Mouse (Mus musculus): ENCODE results near the gene Rhbdl1. TPM values are rescaled to one million over a fixed set of nuclear protein-coding genes. Genes with fewer than 3 reads are reported as not detected.
A peak's percentile ranks its signal among the peaks of the same experiment; 100 is the strongest.
"Not testable (repeated sequence)": the region's sequence is repeated elsewhere in the genome, so short reads cannot be mapped to it uniquely, and the experiment has no call there.

Rhbdl1 gene
- polyA plus RNA-seq, 1 experiment: 2.1 TPM

GRCm38 (mm10) chr17:25872676-25873075 lies 35.6 kb upstream of the Rhbdl1 start:
- H3K27me3 ChIP-seq (ENCODE audit: control insufficient read depth, insufficient read depth, low read length): no peaks in the 10 kb centered on the region
- no peak overlapping the region; the same call in 1 of the 2 replicates for H3K27ac ChIP-seq (ENCODE audit: control insufficient read depth, insufficient read depth, low read depth, low read length)
- TF ChIP-seq POLR2A (IDR thresholded peaks at IDR 0.05; ENCODE audit: control insufficient read depth, low read depth, low read length) (no peak), CTCF (IDR thresholded peaks at IDR 0.05; ENCODE audit: control insufficient read depth, insufficient read depth, insufficient replicate concordance, low read depth, low read length) (no peak)
- peaks cover 27% of the 10 kb centered on the region for H3K4me1 ChIP-seq (ENCODE audit: control insufficient read depth, insufficient read depth, low read length)
- no peak overlapping the region for H3K4me3 ChIP-seq (ENCODE audit: control insufficient read depth, low read depth, low read length)
- no peaks in the 10 kb centered on the region for H3K36me3 ChIP-seq (ENCODE audit: control insufficient read depth, insufficient read depth, low read length)

- not testable (repeated sequence) for H3K36me3 ChIP-seq (ENCODE audit: control insufficient read depth, insufficient read depth, low read length); H3K4me3 ChIP-seq (ENCODE audit: control insufficient read depth, low read depth, low read length); H3K27ac ChIP-seq (ENCODE audit: control insufficient read depth, insufficient read depth, low read depth, low read length); H3K27me3 ChIP-seq (ENCODE audit: control insufficient read depth, insufficient read depth, low read length)
- peaks cover 27% of the 10 kb centered on the region for H3K4me1 ChIP-seq (ENCODE audit: control insufficient read depth, insufficient read depth, low read length)
These were observed 34.5 kb upstream of the Rhbdl1 start for GRCm38 (mm10) chr17:25871566-25871965.

GRCm38 (mm10) chr17:25869954-25870353 lies 32.9 kb upstream of the Rhbdl1 start:
- Histone ChIP-seq H3K4me1 (ENCODE audit: control insufficient read depth, insufficient read depth, low read length) (peaks cover 21% of the 10 kb centered on the region), H3K27ac (ENCODE audit: control insufficient read depth, insufficient read depth, low read depth, low read length) (no peak overlapping the region), H3K36me3 (ENCODE audit: control insufficient read depth, insufficient read depth, low read length) (no peaks in the 10 kb centered on the region), H3K27me3 (ENCODE audit: control insufficient read depth, insufficient read depth, low read length) (no peaks in the 10 kb centered on the region), H3K4me3 (ENCODE audit: control insufficient read depth, low read depth, low read length) (no peak overlapping the region)
- TF ChIP-seq CTCF (IDR thresholded peaks at IDR 0.05; ENCODE audit: control insufficient read depth, insufficient read depth, insufficient replicate concordance, low read depth, low read length) (no peak), POLR2A (IDR thresholded peaks at IDR 0.05; ENCODE audit: control insufficient read depth, low read depth, low read length) (no peak)

GRCm38 (mm10) chr17:25869498-25869897 lies 32.4 kb upstream of the Rhbdl1 start:
- Histone ChIP-seq H3K27me3 (ENCODE audit: control insufficient read depth, insufficient read depth, low read length) (no peaks in the 10 kb centered on the region), H3K4me3 (ENCODE audit: control insufficient read depth, low read depth, low read length) (no peak overlapping the region), H3K36me3 (ENCODE audit: control insufficient read depth, insufficient read depth, low read length) (no peaks in the 10 kb centered on the region), H3K27ac (ENCODE audit: control insufficient read depth, insufficient read depth, low read depth, low read length) (no peak overlapping the region), H3K4me1 (ENCODE audit: control insufficient read depth, insufficient read depth, low read length) (peaks cover 17% of the 10 kb centered on the region)
- TF ChIP-seq POLR2A (IDR thresholded peaks at IDR 0.05; ENCODE audit: control insufficient read depth, low read depth, low read length) (no peak), CTCF (IDR thresholded peaks at IDR 0.05; ENCODE audit: control insufficient read depth, insufficient read depth, insufficient replicate concordance, low read depth, low read length) (no peak)

- peak within 1 kb of the TSS; percentile 80 for H3K4me3 ChIP-seq (ENCODE audit: control insufficient read depth, low read depth, low read length)
- peaks cover 12% of the 10 kb centered on the region for H3K4me1 ChIP-seq (ENCODE audit: control insufficient read depth, insufficient read depth, low read length)
- no peaks in the 10 kb centered on the region for H3K27me3 ChIP-seq (ENCODE audit: control insufficient read depth, insufficient read depth, low read length)
- H3K36me3 ChIP-seq (ENCODE audit: control insufficient read depth, insufficient read depth, low read length): no peaks in the 10 kb centered on the region
- no peak for TF ChIP-seq CTCF (IDR thresholded peaks at IDR 0.05; ENCODE audit: control insufficient read depth, insufficient read depth, insufficient replicate concordance, low read depth, low read length)
- TF ChIP-seq POLR2A (IDR thresholded peaks at IDR 0.05; ENCODE audit: control insufficient read depth, low read depth, low read length): peak; percentile 43; the same call in 1 of the 2 replicates
- peak within 1 kb of the TSS; percentile 73 for H3K27ac ChIP-seq (ENCODE audit: control insufficient read depth, insufficient read depth, low read depth, low read length)
These were observed 31.6 kb upstream of the Rhbdl1 start, which contains the start of gene Mcrip2 for GRCm38 (mm10) chr17:25868601-25869191. Mcrip2 (minus strand) TSS chr17:25868764.

GRCm38 (mm10) chr17:25867836-25868600 lies 30.9 kb upstream of the Rhbdl1 start:
- no peak for TF ChIP-seq POLR2A (IDR thresholded peaks at IDR 0.05; ENCODE audit: control insufficient read depth, low read depth, low read length)
- no peak for TF ChIP-seq CTCF (IDR thresholded peaks at IDR 0.05; ENCODE audit: control insufficient read depth, insufficient read depth, insufficient replicate concordance, low read depth, low read length)
- peak overlapping the region; percentile 80 for H3K4me3 ChIP-seq (ENCODE audit: control insufficient read depth, low read depth, low read length)
- peak overlapping the region; percentile 73 for H3K27ac ChIP-seq (ENCODE audit: control insufficient read depth, insufficient read depth, low read depth, low read length)

GRCm38 (mm10) chr17:25867509-25867835 lies 30.4 kb upstream of the Rhbdl1 start:
- peak overlapping the region; percentile 80 for H3K4me3 ChIP-seq (ENCODE audit: control insufficient read depth, low read depth, low read length)
- H3K36me3 ChIP-seq (ENCODE audit: control insufficient read depth, insufficient read depth, low read length): no peaks in the 10 kb centered on the region
- H3K27ac ChIP-seq (ENCODE audit: control insufficient read depth, insufficient read depth, low read depth, low read length): peak overlapping the region; percentile 73
- no peaks in the 10 kb centered on the region for H3K27me3 ChIP-seq (ENCODE audit: control insufficient read depth, insufficient read depth, low read length)
- TF ChIP-seq CTCF (IDR thresholded peaks at IDR 0.05; ENCODE audit: control insufficient read depth, insufficient read depth, insufficient replicate concordance, low read depth, low read length) (no peak), POLR2A (IDR thresholded peaks at IDR 0.05; ENCODE audit: control insufficient read depth, low read depth, low read length) (no peak)
- H3K4me1 ChIP-seq (ENCODE audit: control insufficient read depth, insufficient read depth, low read length): peaks cover 6% of the 10 kb centered on the region

More at GRCm38 (mm10) chr17:25867836-25868600, 30.9 kb upstream of the Rhbdl1 start:
- H3K4me1 ChIP-seq (ENCODE audit: control insufficient read depth, insufficient read depth, low read length): peaks cover 9% of the 10 kb centered on the region
- H3K27me3 ChIP-seq (ENCODE audit: control insufficient read depth, insufficient read depth, low read length): no peaks in the 10 kb centered on the region
- no peaks in the 10 kb centered on the region for H3K36me3 ChIP-seq (ENCODE audit: control insufficient read depth, insufficient read depth, low read length)
